Mouse (Mus musculus): ENCODE results near the gene Evx2.

GRCm38 (mm10) chr2:74703720-74704392 is 44.5 kb upstream of the Evx2 start:
- TF ChIP-seq CTCF (IDR thresholded peaks at IDR 0.05; ENCODE audit: low read depth) (no peak), EP300 (IDR thresholded peaks at IDR 0.05; ENCODE audit: low read depth) (no peak)

Data from liver, postnatal 0 days (tissue).